ENCODE assay signal across 8 mouse cellular contexts in genomic region chr14:86781553-86782273, GRCm38 (mm10).
DNase-seq lines count a peak whose midpoint lies in the region; ATAC-seq and TF ChIP-seq lines count a peak whose summit lies in the region.

No protein-coding gene starts in this region.

- peak; percentile 82 for ATAC-seq in neural tube, embryonic 12.5 days (ENCODE audit: low FRiP score, low read depth)
- ATAC-seq in neural tube, embryonic 15.5 days (ENCODE audit: low FRiP score): no peak
- ATAC-seq in forebrain, postnatal 0 days: peak; percentile 66
- ATAC-seq in megakaryocyte progenitor cell, adult 5-6 weeks (replicated peaks; ENCODE audit: poor library complexity): peak; percentile 76

- no peaks in the 10 kb centered on the region for H3K9me3 ChIP-seq in neural tube, embryonic 12.5 days
- no peaks in the 10 kb centered on the region for H3K9me3 ChIP-seq in neural tube, embryonic 15.5 days (replicated peaks)
- H3K9me3 ChIP-seq in forebrain, postnatal 0 days (ENCODE audit: low read length): no peaks in the 10 kb centered on the region

- H3K4me2 ChIP-seq in neural tube, embryonic 12.5 days (replicated peaks): no peak overlapping the region
- H3K4me2 ChIP-seq in neural tube, embryonic 15.5 days: no peak overlapping the region
- H3K4me2 ChIP-seq in forebrain, postnatal 0 days (ENCODE audit: low read depth): no peak overlapping the region

- peak; percentile 75 for DNase-seq in NIH3T3 (ENCODE audit: low read depth)
- DNase-seq in cerebellum, adult 11 months: peak; percentile 2
- DNase-seq in forebrain, postnatal 0 days: peak; percentile 61
- DNase-seq in kidney, postnatal 4 days: peak; percentile 12 to 29
- no peak for DNase-seq in ovary, adult 18-20 months (ENCODE audit: low spot score)

- no peak overlapping the region for H3K4me3 ChIP-seq in neural tube, embryonic 12.5 days
- H3K4me3 ChIP-seq in neural tube, embryonic 15.5 days (replicated peaks): no peak overlapping the region
- H3K4me3 ChIP-seq in forebrain, postnatal 0 days (ENCODE audit: low read depth, low read length): no peak overlapping the region

- H3K4me1 ChIP-seq in neural tube, embryonic 12.5 days: no peaks in the 10 kb centered on the region
- no peaks in the 10 kb centered on the region for H3K4me1 ChIP-seq in neural tube, embryonic 15.5 days
- H3K4me1 ChIP-seq in forebrain, postnatal 0 days (ENCODE audit: insufficient read depth): no peaks in the 10 kb centered on the region

- H3K27ac ChIP-seq in neural tube, embryonic 12.5 days: no peak overlapping the region
- H3K27ac ChIP-seq in neural tube, embryonic 15.5 days (replicated peaks): no peak overlapping the region
- H3K27ac ChIP-seq in forebrain, postnatal 0 days (ENCODE audit: low read depth, low read length): no peak overlapping the region

- no peak overlapping the region for H3K9ac ChIP-seq in neural tube, embryonic 12.5 days
- no peak overlapping the region for H3K9ac ChIP-seq in neural tube, embryonic 15.5 days (replicated peaks)
- no peak overlapping the region for H3K9ac ChIP-seq in forebrain, postnatal 0 days

- TF ChIP-seq CTCF in forebrain, postnatal 0 days (IDR thresholded peaks at IDR 0.05; ENCODE audit: low read depth): peak; percentile 74

- WGBS in neural tube, embryonic 12.5 days: 60% methylated on average over 6 of the region's 6 CpGs
- WGBS in neural tube, embryonic 15.5 days: 50% methylated on average over 6 of the region's 6 CpGs
- WGBS in forebrain, postnatal 0 days: 46% methylated on average over 6 of the region's 6 CpGs

- H3K36me3 ChIP-seq in neural tube, embryonic 12.5 days: no peaks in the 10 kb centered on the region
- no peaks in the 10 kb centered on the region for H3K36me3 ChIP-seq in neural tube, embryonic 15.5 days
- no peaks in the 10 kb centered on the region for H3K36me3 ChIP-seq in forebrain, postnatal 0 days (ENCODE audit: insufficient read depth)

- H3K27me3 ChIP-seq in neural tube, embryonic 12.5 days (replicated peaks): no peaks in the 10 kb centered on the region
- no peaks in the 10 kb centered on the region for H3K27me3 ChIP-seq in neural tube, embryonic 15.5 days (replicated peaks)
- H3K27me3 ChIP-seq in forebrain, postnatal 0 days (ENCODE audit: insufficient read depth, low read length): no peaks in the 10 kb centered on the region
